Mouse (Mus musculus) C2C12 (cell line): Measurements from ENCODE around the gene Nfia.

Experiments used
- CTCF ChIP-seq: IDR thresholded peaks from one replicate; pipeline ENCODE4 v1.5.1; 2011; ENCODE audit not compliant: control insufficient read depth, insufficient read depth, insufficient read length
- MYOD1 ChIP-seq: IDR thresholded peaks from one replicate; pipeline ENCODE4 v1.6.1; 2011; ENCODE audit warnings: low read depth; ENCODE audit not compliant: control insufficient read depth, insufficient read length
- USF1 ChIP-seq: IDR thresholded peaks from one replicate; pipeline ENCODE4 v1.6.1; 2011; ENCODE audit warnings: low read depth, mild to moderate bottlenecking, control low read depth, moderate library complexity

DNA sequence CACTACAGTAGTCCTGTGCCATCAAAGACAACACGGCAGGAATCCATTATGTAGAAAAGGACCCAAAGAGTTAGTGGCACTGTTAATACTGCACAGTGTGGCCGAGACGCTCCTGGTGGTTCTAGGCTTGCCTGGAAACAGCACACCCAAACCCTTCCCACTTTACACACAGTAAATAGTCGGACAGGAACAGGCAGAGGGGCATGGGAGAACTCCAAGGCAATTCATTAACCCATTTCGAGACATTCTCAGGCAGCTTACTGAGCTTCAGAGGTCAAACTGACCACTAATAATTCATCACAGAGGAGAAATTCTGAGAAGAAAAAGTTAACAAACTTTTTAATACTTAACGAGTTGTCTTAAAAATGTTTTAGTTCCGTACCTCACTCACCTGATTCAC, 107.2 kb downstream of the Nfia start:
- TF ChIP-seq CTCF (no peak), MYOD1 (no peak), USF1 (no peak)
